Mouse (Mus musculus) forebrain, postnatal 0 days (tissue): ENCODE results near the gene Ncor2. TPM values are rescaled to one million over a fixed set of nuclear protein-coding genes. Genes with fewer than 3 reads are reported as not detected.
A peak's percentile ranks its signal among the peaks of the same experiment; 100 is the strongest.

Experiments
- ATAC-seq: fragments of 200-750 bp; cut with Nextera tagmentation; 2 replicates; pipeline ENCODE4 v1.8.0; 2017; ENCODE audit warnings: mild to moderate bottlenecking, moderate library complexity
- DNase-seq: peaks from one replicate; pipeline ENCODE4 v3.0.0-alpha.2; 2015
- H3K27ac ChIP-seq: fragments of 300-500 bp; sonication (generic); 2 replicates; pipeline ENCODE4 v1.5.1; 2014; ENCODE audit warnings: low read depth, mild to moderate bottlenecking, antibody characterized with exemption, low read length, moderate library complexity, mixed read lengths
- H3K27me3 ChIP-seq: fragments of 300-500 bp; sonication (generic); 2 replicates; pipeline ENCODE4 v1.6.1; 2014; ENCODE audit warnings: mild to moderate bottlenecking, low read length, mixed read lengths; ENCODE audit not compliant: insufficient read depth
- H3K36me3 ChIP-seq: fragments of 300-500 bp; sonication (generic); 2 replicates; pipeline ENCODE4 v1.6.1; 2014; ENCODE audit warnings: mild to moderate bottlenecking, moderate library complexity; ENCODE audit not compliant: insufficient read depth
- H3K4me1 ChIP-seq: fragments of 300-500 bp; sonication (generic); 2 replicates; pipeline ENCODE4 v1.6.1; 2014; ENCODE audit warnings: antibody characterized with exemption; ENCODE audit not compliant: insufficient read depth
- H3K4me2 ChIP-seq: fragments of 300-500 bp; sonication (generic); 2 replicates; pipeline ENCODE4 v1.6.1; 2014; ENCODE audit warnings: low read depth, mild to moderate bottlenecking, moderate library complexity
- H3K4me3 ChIP-seq: fragments of 300-500 bp; sonication (generic); 2 replicates; pipeline ENCODE4 v1.5.1; 2014; ENCODE audit warnings: low read depth, low read length, mixed read lengths
- H3K9ac ChIP-seq: fragments of 300-500 bp; sonication (generic); 2 replicates; pipeline ENCODE4 v1.6.1; 2014; ENCODE audit warnings: mild to moderate bottlenecking
- H3K9me3 ChIP-seq: fragments of 300-500 bp; sonication (generic); 2 replicates; pipeline ENCODE4 v1.6.1; 2016; ENCODE audit warnings: low read length
- CTCF ChIP-seq: sonication (generic); IDR thresholded peaks from 2 replicates; pipeline ENCODE4 v1.5.1; 2016; ENCODE audit warnings: antibody characterized with exemption, control low read depth, low read depth
- WGBS: fragments of 180-500 bp; shearing (Covaris S2); extraction: QIAGEN DNeasy Blood & Tissue Kit; methylation state at CpG from one replicate; pipeline ENCODE4 v1.1.7; 2014; 5-methylcytosine and 5-hydroxymethylcytosine counted together
- polyA plus RNA-seq: library from polyadenylated mRNA; unstranded; fragments of >200 nt; fragmentation: Nextera tagmentation; extraction: Ambion mirVana; gene quantifications from 2 replicates; pipeline ENCODE4 v1.2.1, GENCODE M21; 2015
- total RNA-seq: library from RNA; depleted of rRNA; stranded (reverse); fragments of >200 nt; gene quantifications from 2 replicates; pipeline ENCODE4 v1.2.3, GENCODE M21; 2014

Gene Ncor2
- total and polyA plus RNA-seq, 2 experiments from 2014 or later = 12.7 to 16.8 TPM

- DNase-seq (peak; percentile 78), ATAC-seq (peak; percentile 37)
- peak overlapping the region; percentile 82 for H3K27ac ChIP-seq
- H3K36me3 ChIP-seq = no peaks in the 10 kb centered on the region
- H3K27me3 ChIP-seq = no peaks in the 10 kb centered on the region
- H3K4me1 ChIP-seq = peaks cover 55% of the 10 kb centered on the region
- H3K4me3 ChIP-seq = no peak overlapping the region
- no peak overlapping the region for H3K9ac ChIP-seq
- no peak overlapping the region for H3K4me2 ChIP-seq
- no peak for TF ChIP-seq CTCF
- WGBS = 19% methylated on average over 5 of the region's 5 CpGs
- no peaks in the 10 kb centered on the region for H3K9me3 ChIP-seq
Measured at GRCm38 (mm10) chr5:125154989-125155388, 24.0 kb downstream of the Ncor2 start.

- WGBS = 13% methylated on average over 5 of the region's 5 CpGs
- no peak for TF ChIP-seq CTCF
- DNase-seq (no peak), ATAC-seq (no peak)
- no peaks in the 10 kb centered on the region for H3K27me3 ChIP-seq
- H3K9me3 ChIP-seq = no peaks in the 10 kb centered on the region
- H3K4me2 ChIP-seq = no peak overlapping the region
- no peaks in the 10 kb centered on the region for H3K36me3 ChIP-seq
- peaks cover 50% of the 10 kb centered on the region for H3K4me1 ChIP-seq
- H3K27ac ChIP-seq = peak overlapping the region; percentile 82; the same call in 1 of the 2 replicates
- no peak overlapping the region for H3K4me3 ChIP-seq
- no peak overlapping the region for H3K9ac ChIP-seq
Measured at GRCm38 (mm10) chr5:125154178-125154577, 24.8 kb downstream of the Ncor2 start.

GRCm38 (mm10) chr5:125153201-125153816 lies 25.7 kb downstream of the Ncor2 start:
- Histone ChIP-seq H3K27ac (no peak overlapping the region), H3K36me3 (no peaks in the 10 kb centered on the region; the same call in 1 of the 2 replicates), H3K4me3 (no peak overlapping the region), H3K27me3 (no peaks in the 10 kb centered on the region), H3K9me3 (no peaks in the 10 kb centered on the region), H3K4me2 (no peak overlapping the region), H3K4me1 (peaks cover 50% of the 10 kb centered on the region), H3K9ac (no peak overlapping the region)
- peak; percentile 48 for TF ChIP-seq CTCF
- ATAC-seq = no peak
- WGBS = 78% methylated on average over 11 of the region's 11 CpGs
- DNase-seq = no peak

- Histone ChIP-seq H3K36me3 (no peaks in the 10 kb centered on the region; the same call in 1 of the 2 replicates), H3K9me3 (no peaks in the 10 kb centered on the region), H3K4me2 (no peak overlapping the region), H3K27me3 (no peaks in the 10 kb centered on the region), H3K4me3 (no peak overlapping the region), H3K9ac (peak overlapping the region; percentile 14; the same call in 1 of the 2 replicates), H3K4me1 (peaks cover 45% of the 10 kb centered on the region), H3K27ac (peak overlapping the region; percentile 73)
- ATAC-seq = peak; percentile 50
- peak; percentile 57 for DNase-seq
- no peak for TF ChIP-seq CTCF
- WGBS = 11% methylated on average over 17 of the region's 17 CpGs
Measured at GRCm38 (mm10) chr5:125151872-125152534, 27.0 kb downstream of the Ncor2 start.

GRCm38 (mm10) chr5:125150951-125151564 lies 28.0 kb downstream of the Ncor2 start:
- WGBS = 20% methylated on average over 9 of the region's 10 CpGs
- Histone ChIP-seq H3K4me2 (no peak overlapping the region), H3K36me3 (no peaks in the 10 kb centered on the region; the same call in 1 of the 2 replicates), H3K27me3 (no peaks in the 10 kb centered on the region), H3K9ac (no peak overlapping the region), H3K9me3 (no peaks in the 10 kb centered on the region), H3K4me1 (peaks cover 39% of the 10 kb centered on the region), H3K27ac (peak overlapping the region; percentile 73), H3K4me3 (no peak overlapping the region)
- DNase-seq (peak; percentile 62), ATAC-seq (peak; percentile 38)
- no peak for TF ChIP-seq CTCF

- DNase-seq (peak; percentile 63), ATAC-seq (peak; percentile 19; the same call in 1 of the 2 replicates)
- no peak for TF ChIP-seq CTCF
- H3K4me1 ChIP-seq = peaks cover 29% of the 10 kb centered on the region
- no peaks in the 10 kb centered on the region; the same call in 1 of the 2 replicates for H3K36me3 ChIP-seq
- H3K27ac ChIP-seq = peak overlapping the region; percentile 62
- H3K27me3 ChIP-seq = no peaks in the 10 kb centered on the region
- H3K9ac ChIP-seq = no peak overlapping the region
- no peak overlapping the region for H3K4me3 ChIP-seq
- no peaks in the 10 kb centered on the region for H3K9me3 ChIP-seq
- no peak overlapping the region for H3K4me2 ChIP-seq
- WGBS = 27% methylated on average over 17 of the region's 17 CpGs
Measured at GRCm38 (mm10) chr5:125149142-125149541, 29.9 kb downstream of the Ncor2 start.

GRCm38 (mm10) chr5:125148686-125149085 lies 30.3 kb downstream of the Ncor2 start:
- Histone ChIP-seq H3K9ac (no peak overlapping the region), H3K4me3 (no peak overlapping the region), H3K4me1 (peaks cover 29% of the 10 kb centered on the region), H3K27ac (peak overlapping the region; percentile 62), H3K4me2 (no peak overlapping the region), H3K27me3 (no peaks in the 10 kb centered on the region), H3K9me3 (no peaks in the 10 kb centered on the region), H3K36me3 (no peaks in the 10 kb centered on the region; the same call in 1 of the 2 replicates)
- DNase-seq = peak; percentile 67
- peak; percentile 56 for ATAC-seq
- TF ChIP-seq CTCF = no peak
- WGBS = 25% methylated on average over 5 of the region's 5 CpGs
